ENCODE assay signal across 17 mouse cellular contexts in the genomic region with DNA sequence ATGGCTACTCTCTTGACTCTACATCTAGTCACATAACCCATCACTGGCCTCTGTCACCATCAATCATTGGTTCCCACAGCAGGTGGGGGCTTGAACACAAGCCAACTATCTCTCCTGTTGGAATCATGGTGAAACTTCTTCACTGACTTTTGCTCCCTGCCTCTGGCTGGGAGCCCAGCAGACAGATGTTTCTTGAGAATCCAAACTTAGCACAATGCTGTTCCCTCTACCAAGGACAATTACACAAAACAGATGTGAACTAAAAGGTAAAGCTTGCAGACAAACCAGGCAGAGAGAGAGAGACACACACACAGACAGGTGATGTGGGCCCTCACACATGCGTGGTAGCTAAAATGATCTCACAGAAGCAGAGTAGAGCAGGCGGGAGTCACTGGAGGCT. TPM values are rescaled to one million over a fixed set of nuclear protein-coding genes. Genes with fewer than 3 reads are reported as not detected.
DNase-seq lines count a peak whose midpoint lies in the region; ATAC-seq and TF ChIP-seq lines count a peak whose summit lies in the region.
"Had no signal": no experiment of that assay in that cellular context is flagged by ENCODE, and none has a peak within 500 bp of the region (broad histone marks: within the 10 kb centered on the region; RNA-seq: fewer than 3 reads in every experiment).

No protein-coding gene starts in this region.

- no peaks in the 10 kb centered on the region; the same call in 1 of the 2 replicates for H3K36me3 ChIP-seq in kidney, adult 2 months (ENCODE audit: control insufficient read depth, insufficient read depth, low read length)
- peaks cover 22% of the 10 kb centered on the region for H3K36me3 ChIP-seq in kidney, embryonic 15.5 days
- no peaks in the 10 kb centered on the region for H3K36me3 ChIP-seq in limb, embryonic 14.5 days (ENCODE audit: control insufficient read depth, insufficient read depth, low read length)
- H3K36me3 ChIP-seq in forebrain, embryonic 16.5 days (ENCODE audit: control insufficient read depth, insufficient read depth) = peaks cover 9% of the 10 kb centered on the region

- no peak overlapping the region for H3K4me2 ChIP-seq in kidney, embryonic 15.5 days
- H3K4me2 ChIP-seq in limb, embryonic 14.5 days (replicated peaks; ENCODE audit: low read depth, low read length, severe bottlenecking) = no peak overlapping the region
- no peak overlapping the region for H3K4me2 ChIP-seq in forebrain, embryonic 16.5 days (ENCODE audit: low read length)
- H3K4me2 ChIP-seq: forebrain, embryonic 15.5 days; heart, embryonic 13.5 days; midbrain, embryonic 11.5 days had no signal

- DNase-seq in kidney, adult 2 months = peak; percentile 61
- DNase-seq in NIH3T3 (ENCODE audit: low read depth) = peak; percentile 62
- peak; percentile 11 to 31 for DNase-seq in kidney, adult 8-10 months
- peak; percentile 50 for DNase-seq in limb, embryonic 14.5 days (ENCODE audit: low spot score)
- DNase-seq in thymus, postnatal 0 days (ENCODE audit: low spot score) = no peak
- DNase-seq: adrenal gland, postnatal 36 days; cerebellum, adult 9-10 months; gastrocnemius, postnatal 14 days; heart, adult 18-20 months; heart, postnatal 14 days; liver, postnatal 0 days had no signal

- H3K27me3 ChIP-seq in kidney, adult 2 months (replicated peaks; ENCODE audit: control insufficient read depth, insufficient read depth, low read length) = no peaks in the 10 kb centered on the region
- H3K27me3 ChIP-seq in kidney, embryonic 15.5 days = no peaks in the 10 kb centered on the region
- no peaks in the 10 kb centered on the region for H3K27me3 ChIP-seq in limb, embryonic 14.5 days (ENCODE audit: control insufficient read depth, insufficient read depth, low read length)
- H3K27me3 ChIP-seq in forebrain, embryonic 16.5 days (replicated peaks; ENCODE audit: control insufficient read depth, insufficient read depth, low read length) = no peaks in the 10 kb centered on the region
- H3K27me3 ChIP-seq: forebrain, embryonic 15.5 days had no signal

- no peak overlapping the region for H3K27ac ChIP-seq in kidney, adult 2 months (ENCODE audit: insufficient read depth, low read depth, low read length)
- H3K27ac ChIP-seq in kidney, embryonic 15.5 days = no peak overlapping the region
- H3K27ac ChIP-seq in limb, embryonic 14.5 days (replicated peaks; ENCODE audit: low read depth, low read length) = no peak overlapping the region
- H3K27ac ChIP-seq in forebrain, embryonic 16.5 days (ENCODE audit: low read length) = no peak overlapping the region
- H3K27ac ChIP-seq: forebrain, embryonic 15.5 days; heart, embryonic 13.5 days had no signal

- no peak overlapping the region for H3K4me3 ChIP-seq in kidney, adult 2 months (ENCODE audit: insufficient read depth, low read depth, low read length)
- H3K4me3 ChIP-seq in kidney, embryonic 15.5 days (replicated peaks) = no peak overlapping the region
- H3K4me3 ChIP-seq in limb, embryonic 14.5 days (replicated peaks; ENCODE audit: low read length) = no peak overlapping the region
- H3K4me3 ChIP-seq in forebrain, embryonic 16.5 days (replicated peaks; ENCODE audit: low read length) = no peak overlapping the region
- H3K4me3 ChIP-seq: forebrain, embryonic 15.5 days; heart, embryonic 13.5 days had no signal

- H3K9me3 ChIP-seq in kidney, embryonic 15.5 days (replicated peaks) = no peaks in the 10 kb centered on the region
- H3K9me3 ChIP-seq in limb, embryonic 14.5 days (ENCODE audit: control insufficient read depth, low read length) = no peaks in the 10 kb centered on the region
- no peaks in the 10 kb centered on the region for H3K9me3 ChIP-seq in forebrain, embryonic 16.5 days (ENCODE audit: control insufficient read depth, low read length)
- H3K9me3 ChIP-seq: forebrain, embryonic 15.5 days; heart, embryonic 13.5 days had no signal

- no peak overlapping the region for H3K9ac ChIP-seq in kidney, embryonic 15.5 days
- no peak overlapping the region for H3K9ac ChIP-seq in limb, embryonic 14.5 days (ENCODE audit: low read depth, low read length, severe bottlenecking)
- no peak overlapping the region for H3K9ac ChIP-seq in forebrain, embryonic 16.5 days (replicated peaks; ENCODE audit: low read depth, low read length)
- H3K9ac ChIP-seq: forebrain, embryonic 15.5 days; heart, embryonic 13.5 days; liver, postnatal 0 days had no signal

- no peak for TF ChIP-seq CTCF in kidney, adult 2 months (conservative IDR thresholded peaks at IDR 0.05; ENCODE audit: insufficient read depth, insufficient read length, low read depth, low read length)

- 85% methylated on average over 2 of the region's 2 CpGs for WGBS in kidney, adult 2 months
- WGBS in kidney, embryonic 15.5 days = 87% methylated on average over 2 of the region's 2 CpGs
- WGBS in limb, embryonic 14.5 days = 68% methylated on average over 2 of the region's 2 CpGs
- WGBS in forebrain, embryonic 16.5 days = 93% methylated on average over 2 of the region's 2 CpGs

- no peaks in the 10 kb centered on the region for H3K4me1 ChIP-seq in kidney, adult 2 months (ENCODE audit: control insufficient read depth, insufficient read depth, low read length)
- H3K4me1 ChIP-seq in kidney, embryonic 15.5 days = peaks cover 4% of the 10 kb centered on the region; the same call in 1 of the 2 replicates
- H3K4me1 ChIP-seq in limb, embryonic 14.5 days (ENCODE audit: control insufficient read depth, insufficient read depth, low read length) = peaks cover 7% of the 10 kb centered on the region; the same call in 1 of the 2 replicates
- H3K4me1 ChIP-seq in forebrain, embryonic 16.5 days (replicated peaks; ENCODE audit: control insufficient read depth, insufficient read depth, low read length) = no peaks in the 10 kb centered on the region
- H3K4me1 ChIP-seq: forebrain, embryonic 15.5 days had no signal

- no peak for ATAC-seq in kidney, embryonic 15.5 days (replicated peaks; ENCODE audit: low FRiP score)
- peak; percentile 39; the same call in 1 of the 2 replicates for ATAC-seq in limb, embryonic 14.5 days (ENCODE audit: low FRiP score, low read depth)
- ATAC-seq in forebrain, embryonic 16.5 days = no peak
- ATAC-seq: forebrain, embryonic 15.5 days; liver, postnatal 0 days; lung, postnatal 0 days had no signal

- TF ChIP-seq POLR2A in kidney, adult 2 months (IDR thresholded peaks at IDR 0.05; ENCODE audit: low read depth, low read length) = no peak
- no peak for TF ChIP-seq POLR2A in limb, embryonic 14.5 days (IDR thresholded peaks at IDR 0.05; ENCODE audit: borderline replicate concordance, extremely low read depth, insufficient read depth, insufficient read length)

RNA-seq across cellular contexts. Expression of gene Nup210, which starts 58.6 kb away (rescaled TPM):
- 16.7 and 18.5 TPM in 2 replicates for polyA plus RNA-seq in kidney, adult 2 months (2012; rRNA removed)
- 22.8 and 24.2 TPM in 2 replicates for polyA plus RNA-seq in kidney, embryonic 15.5 days (2015; fragmentation: Nextera tagmentation; extraction: Ambion mirVana)
- polyA plus RNA-seq in limb, embryonic 14.5 days (2012; rRNA removed) = 18.9 and 23.7 TPM in 2 replicates
- polyA plus RNA-seq in limb, embryonic 14.5 days (2014; fragmentation: Nextera tagmentation; extraction: Ambion mirVana) = 12.4 and 12.6 TPM in 2 replicates
- polyA plus RNA-seq in thymus, postnatal 0 days (2015; fragmentation: Nextera tagmentation; extraction: Ambion mirVana) = 36.0 and 37.9 TPM in 2 replicates
- 18.4 and 21.1 TPM in 2 replicates for polyA plus RNA-seq in forebrain, embryonic 16.5 days (2015; fragmentation: Nextera tagmentation; extraction: Ambion mirVana)
